Mouse (Mus musculus): ENCODE results near the gene Gm21992. TPM values are rescaled to one million over a fixed set of nuclear protein-coding genes. Genes with fewer than 3 reads are reported as not detected.

The Gm21992 gene
- total and polyA plus RNA-seq, 3 experiments, result 10.8 to 21.9 TPM; not detected in 1

DNA sequence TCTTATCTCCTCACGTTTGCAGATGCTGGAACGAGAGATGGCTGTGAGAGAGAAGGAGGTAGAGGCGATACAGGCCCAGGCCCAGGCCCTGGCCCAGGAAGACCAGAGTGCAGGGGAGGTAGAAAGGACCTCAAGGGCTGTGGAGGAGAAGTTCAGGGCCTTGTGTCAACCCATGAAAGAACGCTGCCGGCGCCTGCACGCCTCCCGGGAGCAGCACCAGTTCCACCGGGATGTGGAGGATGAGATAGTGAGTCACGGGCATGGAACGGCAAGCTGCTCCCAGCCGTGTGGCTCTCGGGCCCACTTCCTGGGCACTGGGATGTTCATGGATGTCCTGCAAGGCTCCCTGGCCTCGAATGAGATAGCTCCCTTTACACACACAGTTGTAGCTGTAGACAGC is 67.4 kb downstream of the Gm21992 start:
- no peak overlapping the region for H3K27ac ChIP-seq (ENCODE audit: control insufficient read depth, low read depth, low read length)
- TF ChIP-seq ETS1 (IDR thresholded peaks at IDR 0.05; ENCODE audit: low read depth, low read length), result no peak
- no peak for TF ChIP-seq USF1 (IDR thresholded peaks at IDR 0.05; ENCODE audit: low read depth, low read length)
- TF ChIP-seq MYC (IDR thresholded peaks at IDR 0.05; ENCODE audit: low read depth, low read length), result no peak
- no peak for TF ChIP-seq MAFK (IDR thresholded peaks at IDR 0.05; ENCODE audit: borderline replicate concordance, low read depth, low read length)
- no peak for TF ChIP-seq MXI1 (IDR thresholded peaks at IDR 0.05; ENCODE audit: low read depth, low read length)
- no peaks in the 10 kb centered on the region for H3K9me3 ChIP-seq (replicated peaks; ENCODE audit: insufficient read depth, low read length)

DNA sequence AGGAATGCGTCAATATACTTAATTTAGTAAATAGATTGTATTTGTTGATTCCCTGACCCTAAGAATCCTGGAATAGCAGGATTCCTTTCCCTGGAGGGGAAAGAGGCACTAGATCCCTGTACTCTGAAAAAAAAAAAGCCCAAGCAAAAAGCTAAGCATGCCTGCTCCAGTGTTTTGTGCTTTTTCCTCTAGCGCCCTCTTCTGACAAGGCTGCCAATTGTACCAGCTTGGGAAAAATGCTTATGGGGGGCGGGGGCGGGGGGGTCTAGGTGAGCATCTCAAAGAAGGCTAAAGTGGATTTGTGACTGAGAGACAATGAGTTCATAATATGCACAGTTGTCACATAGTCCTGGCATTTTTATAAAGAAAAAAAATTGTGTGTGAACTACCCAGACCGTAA is 67.9 kb downstream of the Gm21992 start:
- DNase-seq (ENCODE audit: low read depth, low spot score), result peak; percentile 49
- H3K36me3 ChIP-seq (ENCODE audit: control insufficient read depth in 1 of 2, insufficient read depth in 2 of 2, low read length in 2 of 2), result no peaks in the 10 kb centered on the region
- H3K4me3 ChIP-seq (ENCODE audit: control insufficient read depth in 1 of 2, insufficient read depth in 1 of 2, low read depth in 2 of 2, low read length in 2 of 2), result no peak overlapping the region
- peak; percentile 73 for TF ChIP-seq ZC3H11A (IDR thresholded peaks at IDR 0.05; ENCODE audit: low read depth, low read length)
- peak; percentile 38 to 73 (median 70); a peak in 5 of 6 replicates for TF ChIP-seq CTCF (IDR thresholded peaks at IDR 0.05 in 2 of 3, conservative IDR thresholded peaks at IDR 0.05 in 1 of 3; ENCODE audit: control insufficient read depth in 1 of 3, insufficient read depth in 1 of 3, low read depth in 2 of 3, low read length in 3 of 3, poor library complexity in 1 of 3, severe bottlenecking in 1 of 3)
- no peak for TF ChIP-seq NRF1 (IDR thresholded peaks at IDR 0.05; ENCODE audit: insufficient read depth, low read depth, low read length, poor library complexity, severe bottlenecking)
- no peak for TF ChIP-seq E2F4 (IDR thresholded peaks at IDR 0.05; ENCODE audit: borderline replicate concordance, low read depth, low read length)
- peak; percentile 73 for TF ChIP-seq SMC3 (IDR thresholded peaks at IDR 0.05; ENCODE audit: low read depth, low read length)
- TF ChIP-seq RAD21 (IDR thresholded peaks at IDR 0.05; ENCODE audit: low read depth, low read length), result peak; percentile 73
- TF ChIP-seq NELFE (IDR thresholded peaks at IDR 0.05; ENCODE audit: low read depth, low read length), result no peak
- TF ChIP-seq ZNF384 (IDR thresholded peaks at IDR 0.05; ENCODE audit: low read depth, low read length), result peak; percentile 88
- peak; percentile 24; the same call in 1 of the 2 replicates for TF ChIP-seq MAZ (IDR thresholded peaks at IDR 0.05; ENCODE audit: low read depth, low read length)
- H3K79me2 ChIP-seq (ENCODE audit: control insufficient read depth, insufficient read depth, low read length, poor library complexity), result no peaks in the 10 kb centered on the region
- no peaks in the 10 kb centered on the region for H3K4me1 ChIP-seq (ENCODE audit: control insufficient read depth in 1 of 2, insufficient read depth in 2 of 2, low read length in 2 of 2)
- no peaks in the 10 kb centered on the region for H3K27me3 ChIP-seq (ENCODE audit: control insufficient read depth in 1 of 2, insufficient read depth in 2 of 2, low read length in 2 of 2)
- no peak overlapping the region for H3K9ac ChIP-seq (ENCODE audit: control insufficient read depth, low read depth, low read length, poor library complexity, severe bottlenecking)
- H3K9me3 ChIP-seq (replicated peaks; ENCODE audit: insufficient read depth, low read length), result no peaks in the 10 kb centered on the region
- no peak overlapping the region for H3K27ac ChIP-seq (ENCODE audit: control insufficient read depth, low read depth, low read length)

More for the DNA sequence above, 67.4 kb downstream of the Gm21992 start:
- H3K4me3 ChIP-seq (ENCODE audit: control insufficient read depth in 1 of 2, insufficient read depth in 1 of 2, low read depth in 2 of 2, low read length in 2 of 2), result no peak overlapping the region
- H3K36me3 ChIP-seq (ENCODE audit: control insufficient read depth in 1 of 2, insufficient read depth in 2 of 2, low read length in 2 of 2), result no peaks in the 10 kb centered on the region
- H3K9ac ChIP-seq (ENCODE audit: control insufficient read depth, low read depth, low read length, poor library complexity, severe bottlenecking), result no peak overlapping the region
- H3K79me2 ChIP-seq (ENCODE audit: control insufficient read depth, insufficient read depth, low read length, poor library complexity), result no peaks in the 10 kb centered on the region
- no peaks in the 10 kb centered on the region for H3K4me1 ChIP-seq (ENCODE audit: control insufficient read depth in 1 of 2, insufficient read depth in 2 of 2, low read length in 2 of 2)
- no peaks in the 10 kb centered on the region for H3K27me3 ChIP-seq (ENCODE audit: control insufficient read depth in 1 of 2, insufficient read depth in 2 of 2, low read length in 2 of 2)
- DNase-seq (ENCODE audit: low read depth, low spot score), result no peak

GRCm38 (mm10) chr19:4742229-4742628 is 69.2 kb downstream of the Gm21992 start:
- DNase-seq (ENCODE audit: low read depth, low spot score), result no peak
- Histone ChIP-seq H3K27ac (ENCODE audit: control insufficient read depth, low read depth, low read length) (no peak overlapping the region), H3K36me3 (ENCODE audit: control insufficient read depth in 1 of 2, insufficient read depth in 2 of 2, low read length in 2 of 2) (no peaks in the 10 kb centered on the region)

More at GRCm38 (mm10) chr19:4742229-4742628, 69.2 kb downstream of the Gm21992 start:
- no peaks in the 10 kb centered on the region for H3K27me3 ChIP-seq (ENCODE audit: control insufficient read depth in 1 of 2, insufficient read depth in 2 of 2, low read length in 2 of 2)
- no peak overlapping the region for H3K4me3 ChIP-seq (ENCODE audit: control insufficient read depth in 1 of 2, insufficient read depth in 1 of 2, low read depth in 2 of 2, low read length in 2 of 2)
- H3K4me1 ChIP-seq (ENCODE audit: control insufficient read depth in 1 of 2, insufficient read depth in 2 of 2, low read length in 2 of 2), result no peaks in the 10 kb centered on the region
- H3K79me2 ChIP-seq (ENCODE audit: control insufficient read depth, insufficient read depth, low read length, poor library complexity), result no peaks in the 10 kb centered on the region
- H3K9ac ChIP-seq (ENCODE audit: control insufficient read depth, low read depth, low read length, poor library complexity, severe bottlenecking), result no peak overlapping the region
- no peak for TF ChIP-seq ELF1 (IDR thresholded peaks at IDR 0.05; ENCODE audit: low read depth, low read length)
- H3K9me3 ChIP-seq (replicated peaks; ENCODE audit: insufficient read depth, low read length), result no peaks in the 10 kb centered on the region
